Mouse (Mus musculus) gonadal fat pad, adult 2 months (tissue): ENCODE data around the gene Gm45233. TPM values are rescaled to one million over a fixed set of nuclear protein-coding genes. Genes with fewer than 3 reads are reported as not detected.

Source experiments
- DNase-seq: peaks from one replicate; pipeline ENCODE4 v3.0.0-alpha.2; 2012; ENCODE audit warnings: low read depth
- polyA plus RNA-seq: library from polyadenylated mRNA; depleted of rRNA; stranded (reverse); fragments of >200 nt; gene quantifications from 2 replicates; pipeline ENCODE4 v1.2.3, GENCODE M21; 2012; rRNA removed

Gm45233 gene
- polyA plus RNA-seq, 1 experiment = 3.3 TPM

DNA sequence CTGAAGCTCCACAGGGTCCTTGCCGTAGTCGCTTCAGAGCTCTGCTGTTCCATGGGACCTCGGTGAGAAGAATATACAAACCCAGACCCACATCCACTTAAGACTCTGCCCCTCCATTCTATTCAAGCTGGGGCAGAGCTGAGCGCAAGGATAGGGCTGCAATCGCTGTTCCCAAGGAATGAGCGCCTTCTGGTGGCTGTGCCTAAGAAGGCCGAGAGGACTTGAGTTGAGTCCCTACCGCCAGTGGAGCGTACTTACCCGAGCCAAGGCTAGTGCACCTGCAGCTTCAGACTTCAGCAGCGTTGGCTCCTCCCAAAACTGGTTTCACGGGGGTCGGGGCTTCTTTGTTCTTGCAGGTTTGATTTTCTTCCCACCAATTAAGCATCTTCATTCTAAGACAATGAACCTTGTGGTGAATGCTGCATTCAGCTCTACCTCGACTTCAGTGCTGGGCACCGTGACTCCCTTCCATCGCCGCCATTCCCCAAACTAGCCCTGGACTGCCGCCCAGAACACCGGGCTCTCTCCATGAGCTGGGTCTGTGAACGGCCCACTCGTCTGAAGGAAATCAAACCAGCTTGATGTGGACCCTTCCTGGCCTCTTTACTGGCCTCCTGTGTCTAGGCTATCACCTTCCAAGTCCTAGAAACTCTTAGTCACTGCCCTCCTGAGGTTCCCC lies 51.6 kb downstream of the Gm45233 start:
- no peak for DNase-seq

GRCm38 (mm10) chr7:43511707-43512478 lies 68.0 kb downstream of the Gm45233 start:
- no peak for DNase-seq

DNA sequence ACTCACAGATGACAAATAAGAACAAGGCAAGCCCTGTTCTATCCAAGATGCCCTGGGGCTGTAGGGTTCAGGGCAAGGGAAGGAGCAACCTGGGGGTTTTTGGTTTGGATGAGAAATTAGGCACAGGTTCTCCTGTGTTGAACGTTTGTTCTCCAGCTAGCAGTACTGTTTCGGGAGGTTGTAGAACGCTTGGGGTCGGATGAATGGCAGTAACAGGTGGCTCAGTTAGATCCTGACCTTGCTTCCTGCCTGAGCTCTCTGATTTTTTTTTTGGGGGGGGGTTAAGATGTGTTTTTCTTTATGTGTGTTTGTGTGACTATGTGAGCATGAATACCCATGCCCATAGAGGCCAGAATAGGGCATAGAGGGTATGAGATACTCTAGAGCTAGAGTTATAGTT lies 68.6 kb downstream of the Gm45233 start:
- no peak for DNase-seq

Other genes starting within 250 kb of the Gm45233 start
- 5.4 and 6.5 TPM in 2 replicates for gene Zfp715, start 130.8 kb upstream of the Gm45233 start, polyA plus RNA-seq
- gene Siglecf, start 92.8 kb upstream of the Gm45233 start, polyA plus RNA-seq = 0.19 and 0.88 TPM in 2 replicates
- gene Siglecg, start 35.9 kb upstream of the Gm45233 start, polyA plus RNA-seq = 2.0 and 2.2 TPM in 2 replicates
- 0.04 TPM in 1 of 2 replicates, not detected in the other for gene Lim2, start 16.5 kb upstream of the Gm45233 start, polyA plus RNA-seq
- 3.1 and 4.1 TPM in 2 replicates for gene Nkg7, start 7.1 kb upstream of the Gm45233 start, polyA plus RNA-seq
- 0.27 and 0.38 TPM in 2 replicates for gene Cldnd2, start 3.3 kb upstream of the Gm45233 start, polyA plus RNA-seq
- gene Etfb, start within 50 bp of the Gm45233 start, polyA plus RNA-seq = 171 and 189 TPM in 2 replicates
- 4.7 and 5.2 TPM in 2 replicates for gene Vsig10l, start 19.0 kb downstream of the Gm45233 start, polyA plus RNA-seq
- gene Iglon5, start 45.9 kb downstream of the Gm45233 start, polyA plus RNA-seq = 0.95 and 1.3 TPM in 2 replicates
- gene 4931406B18Rik, start 61.8 kb downstream of the Gm45233 start, polyA plus RNA-seq = not detected in 2 replicates
- gene Cd33, start 100.3 kb downstream of the Gm45233 start, polyA plus RNA-seq = 11.1 and 11.2 TPM in 2 replicates
- gene Zfp658, start 118.1 kb downstream of the Gm45233 start, polyA plus RNA-seq = 1.9 and 2.4 TPM in 2 replicates
- 3.2 and 4.2 TPM in 2 replicates for gene Zfp719, start 135.5 kb downstream of the Gm45233 start, polyA plus RNA-seq
- gene Zfp819, start 163.0 kb downstream of the Gm45233 start, polyA plus RNA-seq = 0.08 and 0.18 TPM in 2 replicates
- gene Ceacam18, start 190.6 kb downstream of the Gm45233 start, polyA plus RNA-seq = not detected in 2 replicates
- gene Siglece, start 216.0 kb downstream of the Gm45233 start, polyA plus RNA-seq = 3.1 and 5.4 TPM in 2 replicates
- gene Ctu1, start 227.9 kb downstream of the Gm45233 start, polyA plus RNA-seq = 11.5 and 15.1 TPM in 2 replicates
- 0.13 TPM in 1 of 2 replicates, not detected in the other for gene Klk14, start 246.3 kb downstream of the Gm45233 start, polyA plus RNA-seq